Mouse (Mus musculus): ENCODE measurements around the gene Echdc3. TPM values are rescaled to one million over a fixed set of nuclear protein-coding genes. Genes with fewer than 3 reads are reported as not detected.

Echdc3 gene
- total RNA-seq, 2 experiments from 2014 or later, result 13.8 to 16.6 TPM

DNA sequence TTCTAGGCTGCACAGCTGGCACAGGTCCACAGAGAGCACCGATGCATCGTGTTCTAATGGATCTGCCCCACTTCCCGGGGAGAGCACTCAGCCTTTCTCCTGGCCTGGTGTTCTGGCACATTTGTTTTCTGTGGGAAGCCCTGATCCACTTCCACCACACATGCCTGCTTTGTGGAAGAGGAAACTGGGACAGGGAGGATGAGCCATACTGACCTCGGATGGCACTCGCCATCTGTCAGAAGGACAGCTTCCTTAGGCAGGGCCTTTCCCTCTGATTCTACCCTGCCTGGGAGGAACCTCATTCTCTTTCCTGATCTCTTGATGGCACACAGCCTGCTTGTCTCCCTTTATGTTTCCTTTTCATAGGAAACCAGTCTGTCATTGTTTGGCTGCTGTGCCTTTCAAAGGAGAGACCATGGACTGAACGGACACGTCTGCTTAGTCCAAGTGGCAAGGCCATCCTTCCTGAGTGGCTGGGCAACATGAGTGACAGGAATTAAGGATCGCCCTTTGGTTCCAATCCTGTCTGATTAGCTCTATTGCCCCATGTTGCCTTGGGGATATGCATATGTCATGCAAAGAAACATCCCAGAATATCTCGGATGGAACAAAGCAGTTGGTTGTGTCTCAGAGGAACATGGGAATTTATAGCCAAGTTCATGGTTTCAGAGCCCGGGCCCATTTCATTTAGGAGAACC, 13.7 kb upstream of the Echdc3 start:
- intact Hi-C loops (cut with DNase I), result no loop called here
- DNase-seq, result no peak

- intact Hi-C loops (cut with DNase I), result loop anchor here (1.0 to 5.0 kb wide), 4 partner anchors 27 to 185 kb away; partner anchors contain the start of gene Usp6nl
These were observed 7.4 kb upstream of the Echdc3 start for GRCm38 (mm10) chr2:6220141-6220805.

GRCm38 (mm10) chr2:6212327-6212723, 508 bp downstream of the Echdc3 start:
- DNase-seq, result no peak
- intact Hi-C loops (cut with DNase I), result no loop called here

More at GRCm38 (mm10) chr2:6220141-6220805, 7.4 kb upstream of the Echdc3 start:
- DNase-seq, result peak; percentile 81 to 90

DNA sequence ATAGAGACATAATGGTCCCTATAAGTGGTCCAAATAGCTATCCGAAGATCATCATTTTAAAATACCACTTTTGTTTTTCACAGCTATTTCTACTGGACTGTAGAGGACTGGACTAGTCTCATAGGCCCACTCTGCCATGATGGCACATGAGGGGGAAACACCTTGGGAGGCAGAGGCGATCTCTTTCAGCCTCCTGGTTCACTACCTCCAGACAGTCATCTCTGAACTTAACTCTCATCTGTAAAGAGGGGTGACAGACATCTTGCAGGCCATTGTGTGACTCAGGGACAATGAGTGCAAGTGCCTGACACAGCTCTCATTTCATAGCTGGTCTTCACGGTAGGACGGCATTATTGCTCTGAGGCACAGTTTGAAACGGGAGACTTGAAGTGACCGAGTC, 2.0 kb downstream of the Echdc3 start:
- intact Hi-C loops (cut with DNase I), result no loop called here
- no peak for DNase-seq

DNA sequence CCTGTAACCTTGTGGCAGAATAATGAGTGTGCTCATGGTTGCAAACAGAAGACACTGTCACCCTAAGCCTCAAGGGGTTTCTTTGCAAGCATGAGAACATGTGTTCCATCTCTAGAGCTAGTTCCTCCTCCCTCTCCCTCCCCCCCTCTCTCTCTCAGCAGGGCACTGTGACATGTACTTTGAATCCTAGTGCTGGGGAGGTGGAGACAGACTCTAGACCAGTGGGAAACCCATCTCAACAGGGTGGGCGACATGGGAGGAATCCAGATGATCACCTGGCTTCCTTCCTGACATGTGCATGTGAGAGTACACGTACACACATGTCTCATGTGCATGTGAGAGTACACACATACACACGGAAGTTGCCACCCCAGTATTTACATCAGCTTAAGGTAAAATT, 3.1 kb downstream of the Echdc3 start:
- intact Hi-C loops (cut with DNase I), result no loop called here
- DNase-seq, result no peak

DNA sequence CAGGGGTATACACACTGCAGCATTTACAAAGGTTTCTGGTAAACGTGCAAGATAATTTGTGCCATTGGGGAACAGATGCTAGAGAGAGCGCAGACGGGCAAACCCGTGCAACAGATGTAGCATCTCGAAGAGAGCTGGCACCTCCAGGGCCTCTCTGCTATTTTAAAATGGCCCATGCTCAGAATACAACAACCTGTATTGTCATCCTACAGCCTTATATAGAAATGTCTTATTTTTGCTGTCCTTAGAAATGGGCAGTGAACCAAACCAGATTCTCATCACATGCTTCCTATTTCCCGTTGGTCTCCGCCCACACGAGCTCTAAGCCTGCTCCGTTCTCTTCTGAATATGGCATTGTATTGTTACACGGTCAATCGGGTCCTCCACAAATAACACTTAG, 3.7 kb downstream of the Echdc3 start:
- no peak for DNase-seq
- intact Hi-C loops (cut with DNase I), result no loop called here

DNA sequence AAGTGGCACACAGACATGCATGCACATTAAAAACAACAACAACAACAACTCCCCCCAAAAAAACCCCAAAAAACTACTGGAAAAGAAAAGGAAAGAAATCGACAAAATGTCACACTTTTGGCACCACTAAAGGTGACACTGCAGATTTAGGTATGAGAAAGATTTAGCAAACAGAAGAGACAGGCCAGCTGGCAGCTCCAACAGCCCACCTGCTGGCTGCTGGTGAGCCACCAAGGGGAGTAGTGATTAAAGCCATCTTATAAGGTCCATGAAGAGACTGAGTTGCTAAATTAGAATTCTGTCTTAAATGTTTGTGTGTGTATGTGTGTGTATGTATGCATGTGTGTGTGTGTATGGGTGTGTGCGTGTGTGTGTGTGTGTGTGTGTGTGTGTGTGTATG, 5.1 kb downstream of the Echdc3 start:
- intact Hi-C loops (cut with DNase I), result no loop called here
- DNase-seq, result no peak

GRCm38 (mm10) chr2:6196363-6196973, 16.4 kb downstream of the Echdc3 start:
- no peak for DNase-seq
- intact Hi-C loops (cut with DNase I), result no loop called here

DNA sequence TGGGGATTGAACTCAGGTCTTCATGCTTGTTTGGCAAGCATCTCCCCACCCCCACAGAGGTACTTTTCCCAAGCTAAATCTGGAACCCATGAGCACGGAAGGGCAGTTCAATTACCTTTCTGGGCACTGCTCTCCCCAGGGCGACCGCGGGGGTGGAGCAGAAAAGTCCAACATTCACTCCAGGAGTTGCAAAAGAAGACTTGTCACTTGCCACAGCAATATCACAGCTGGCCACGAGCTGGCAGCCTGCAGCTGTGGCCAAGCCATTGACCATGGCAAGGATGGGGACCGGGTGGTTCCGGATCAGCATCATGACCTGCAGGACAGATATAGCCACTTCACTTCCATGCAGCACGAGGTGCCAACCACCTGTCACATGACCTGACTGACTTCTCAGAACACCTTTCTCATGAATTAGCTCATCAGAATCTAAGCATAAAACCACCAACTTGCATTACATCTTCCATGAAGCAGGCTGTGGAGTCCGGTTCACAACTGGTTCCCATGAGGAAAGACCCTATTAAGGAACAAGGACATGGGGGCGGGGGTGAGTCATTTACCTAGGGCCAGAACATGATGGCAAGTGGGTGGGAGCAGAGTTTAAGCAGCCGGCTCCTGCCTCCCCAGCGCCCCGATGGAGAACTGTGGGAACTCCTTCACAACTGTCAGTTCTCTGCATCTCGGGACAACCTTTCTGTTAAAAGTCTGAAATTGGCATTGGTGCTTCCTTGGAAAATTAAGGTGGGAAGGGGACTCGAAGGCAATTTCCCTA, 17.2 kb downstream of the Echdc3 start:
- intact Hi-C loops (cut with DNase I), result no loop called here
- DNase-seq, result no peak

DNA sequence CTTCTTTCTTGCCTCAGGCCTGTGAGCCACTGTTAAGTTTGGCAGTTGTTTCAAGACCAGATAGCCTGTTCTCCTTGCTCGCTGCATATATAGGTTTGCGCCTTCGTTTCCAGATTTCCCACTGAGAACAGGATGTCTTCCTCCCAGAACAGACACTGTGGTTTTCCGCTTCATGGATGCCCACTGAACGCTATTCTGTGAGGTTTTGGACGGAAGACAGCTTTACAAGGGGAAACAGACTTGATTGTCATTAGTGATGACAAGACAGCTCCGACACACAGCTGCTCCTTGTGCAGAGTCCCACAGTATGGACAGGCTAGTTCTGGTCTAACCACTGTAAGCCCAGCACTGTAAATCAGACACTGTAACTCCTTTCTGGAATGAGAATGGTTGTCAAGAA, 18.3 kb downstream of the Echdc3 start:
- intact Hi-C loops (cut with DNase I), result no loop called here
- no peak for DNase-seq

- DNase-seq, result no peak
These were observed 19.3 kb downstream of the Echdc3 start for GRCm38 (mm10) chr2:6193591-6193973.

DNA sequence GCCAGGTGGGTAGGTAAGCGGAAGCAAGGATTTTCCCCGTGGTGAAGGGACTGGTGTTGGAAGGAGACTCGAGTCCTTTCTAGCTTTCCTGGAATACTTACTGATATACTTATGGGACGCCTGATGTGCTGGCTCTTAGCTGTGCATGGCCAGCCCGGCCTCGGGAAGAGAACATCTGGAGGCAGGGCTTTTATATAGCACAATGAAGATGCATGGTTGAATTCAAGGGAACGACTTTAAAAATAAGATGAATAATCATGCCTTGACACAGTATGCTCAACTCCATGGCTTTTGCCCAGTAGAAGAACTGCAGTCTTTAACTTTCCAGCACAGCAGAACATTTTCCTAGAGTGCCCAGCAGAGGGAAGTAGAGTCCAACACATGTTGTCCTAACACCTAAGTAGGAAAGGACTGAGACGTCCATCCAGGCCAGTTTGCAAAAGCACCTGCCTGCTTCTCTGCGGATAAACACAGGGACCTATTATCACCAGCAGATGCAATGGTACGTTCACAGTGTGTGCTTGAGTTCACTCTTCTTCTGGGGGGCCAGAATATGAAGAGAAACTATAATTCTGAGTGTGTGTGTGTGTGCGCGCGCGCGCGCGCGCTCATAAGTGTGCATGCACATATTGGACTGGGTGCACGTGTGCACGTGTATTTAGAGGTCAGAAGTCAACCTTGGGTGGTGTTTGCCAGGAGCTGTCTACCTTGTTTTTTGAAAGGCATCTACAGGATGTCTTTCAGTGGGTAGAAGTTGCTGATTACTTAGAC, 19.8 kb downstream of the Echdc3 start:
- intact Hi-C loops (cut with DNase I), result loop anchor here (1.0 to 2.0 kb wide), 2 partner anchors 28 to 212 kb away; no protein-coding TSS in a partner anchor
- DNase-seq, result peak; percentile 75 to 80

More at GRCm38 (mm10) chr2:6193591-6193973, 19.3 kb downstream of the Echdc3 start:
- intact Hi-C loops (cut with DNase I), result loop anchor here (1.0 to 2.0 kb wide), 2 partner anchors 27 to 212 kb away; no protein-coding TSS in a partner anchor

DNA sequence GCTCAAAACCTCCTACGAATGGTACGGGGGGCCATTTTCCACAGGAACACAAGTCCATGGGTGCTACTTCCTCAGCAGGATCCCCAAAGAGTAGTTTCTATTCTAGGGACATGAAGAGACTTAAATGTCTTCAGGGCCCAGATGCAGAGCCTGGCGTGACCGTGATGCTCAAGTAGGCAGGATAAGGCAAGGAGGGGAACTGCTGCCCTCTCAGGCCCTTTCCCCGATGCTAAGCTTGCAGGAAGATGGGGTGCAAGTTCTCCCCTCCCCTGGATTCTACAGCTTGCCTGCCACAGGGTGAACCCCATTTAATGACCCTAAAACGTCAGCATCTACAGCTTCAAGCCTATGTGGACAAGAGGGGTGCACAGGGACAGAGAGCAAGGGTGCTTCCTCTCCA, 22.8 kb downstream of the Echdc3 start:
- DNase-seq, result no peak
- intact Hi-C loops (cut with DNase I), result no loop called here

DNA sequence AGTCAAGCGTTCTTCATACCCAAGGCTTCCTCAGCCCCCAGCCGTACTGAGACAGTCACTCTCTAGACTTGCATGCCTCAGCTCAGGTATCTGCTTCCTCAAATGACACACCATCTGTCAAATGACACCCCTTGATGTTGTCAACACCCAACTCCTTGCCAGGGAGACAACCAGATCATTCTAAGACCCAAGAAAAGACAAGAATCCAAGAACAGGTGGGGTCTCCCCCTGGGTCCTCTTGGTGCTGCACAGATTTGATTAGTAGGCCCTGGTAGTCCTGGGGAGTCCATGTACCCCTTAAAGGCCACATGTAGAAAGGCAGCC, 23.2 kb downstream of the Echdc3 start:
- no peak for DNase-seq
- intact Hi-C loops (cut with DNase I), result no loop called here

- DNase-seq, result no peak
- intact Hi-C loops (cut with DNase I), result no loop called here
These were observed 23.8 kb downstream of the Echdc3 start for GRCm38 (mm10) chr2:6188891-6189674.

- no peak for DNase-seq
- intact Hi-C loops (cut with DNase I), result no loop called here
These were observed 25.4 kb downstream of the Echdc3 start for GRCm38 (mm10) chr2:6187418-6187817.

DNA sequence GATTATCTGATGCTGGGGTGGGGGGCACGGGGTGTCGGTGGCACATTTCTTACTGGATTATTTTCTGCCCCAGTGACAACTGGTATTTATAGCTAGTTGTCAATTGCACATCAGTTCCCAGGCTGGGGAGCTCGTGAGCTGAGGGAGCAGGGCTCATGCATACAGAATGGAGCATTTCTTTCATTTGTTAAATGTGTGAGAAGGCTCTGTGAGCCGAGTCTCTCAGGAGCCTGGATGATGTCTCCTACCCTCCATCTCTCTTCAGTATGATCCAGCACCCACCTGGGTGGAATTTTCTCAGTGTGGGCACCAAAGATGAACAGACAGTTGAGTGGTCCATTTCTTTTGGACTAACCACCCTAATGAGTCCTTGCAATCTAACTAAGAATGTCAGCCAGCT, 25.9 kb downstream of the Echdc3 start:
- DNase-seq, result no peak
- intact Hi-C loops (cut with DNase I), result no loop called here

GRCm38 (mm10) chr2:6179749-6180117, 33.1 kb downstream of the Echdc3 start:
- intact Hi-C loops (cut with DNase I), result no loop called here
- DNase-seq, result no peak

- DNase-seq, result no peak
- intact Hi-C loops (cut with DNase I), result no loop called here
These were observed 33.7 kb downstream of the Echdc3 start for GRCm38 (mm10) chr2:6178901-6179748.
